Mouse (Mus musculus) liver, embryonic 12.5 days (tissue): ENCODE measurements around the gene Selenoi. TPM values are rescaled to one million over a fixed set of nuclear protein-coding genes. Genes with fewer than 3 reads are reported as not detected.
"Not testable (repeated sequence)": the region's sequence is repeated elsewhere in the genome, so short reads cannot be mapped to it uniquely, and the experiment has no call there.

Experiments used
- ATAC-seq: fragments of 200-750 bp; cut with Nextera tagmentation; 2 replicates; pipeline ENCODE4 v1.8.0; 2017; ENCODE audit warnings: moderate number of reproducible peaks, mild to moderate bottlenecking, moderate library complexity
- H3K27ac ChIP-seq: fragments of 300-500 bp; sonication (generic); 2 replicates; pipeline ENCODE4 v1.5.1; 2016; ENCODE audit warnings: mild to moderate bottlenecking
- H3K27me3 ChIP-seq: fragments of 300-500 bp; sonication (generic); replicated peaks from 2 replicates; pipeline ENCODE4 v1.6.1; 2016; ENCODE audit warnings: mild to moderate bottlenecking, moderate library complexity
- H3K36me3 ChIP-seq: fragments of 300-500 bp; sonication (generic); 2 replicates; pipeline ENCODE4 v1.6.1; 2016; ENCODE audit warnings: mild to moderate bottlenecking, moderate library complexity
- H3K4me1 ChIP-seq: fragments of 300-500 bp; sonication (generic); 2 replicates; pipeline ENCODE4 v1.6.1; 2016
- H3K4me2 ChIP-seq: fragments of 300-500 bp; sonication (generic); 2 replicates; pipeline ENCODE4 v1.6.1; 2016; ENCODE audit warnings: mild to moderate bottlenecking, moderate library complexity
- H3K4me3 ChIP-seq: fragments of 300-500 bp; sonication (generic); 2 replicates; pipeline ENCODE4 v1.5.1; 2016; ENCODE audit warnings: mild to moderate bottlenecking, moderate library complexity
- H3K9ac ChIP-seq: fragments of 300-500 bp; sonication (generic); 2 replicates; pipeline ENCODE4 v1.6.1; 2016; ENCODE audit warnings: mild to moderate bottlenecking, moderate library complexity
- H3K9me3 ChIP-seq: fragments of 300-500 bp; sonication (generic); replicated peaks from 2 replicates; pipeline ENCODE4 v1.6.1; 2016; ENCODE audit warnings: mild to moderate bottlenecking, moderate library complexity
- WGBS: fragments of 180-500 bp; shearing (Covaris S2); methylation state at CpG from one replicate; pipeline ENCODE4 v1.1.7; 2016; ENCODE audit not compliant: insufficient replicate concordance; 5-methylcytosine and 5-hydroxymethylcytosine counted together
- polyA plus RNA-seq: library from polyadenylated mRNA; unstranded; fragments of >200 nt; fragmentation: Nextera tagmentation; extraction: Ambion mirVana; gene quantifications from 2 replicates; pipeline ENCODE4 v1.2.1, GENCODE M21; 2016

Selenoi gene
- polyA plus RNA-seq, 1 experiment from 2014 or later: 22.0 TPM

GRCm38 (mm10) chr5:30210758-30211157 is 21.6 kb upstream of the Selenoi start:
- H3K4me1 ChIP-seq, H3K36me3 ChIP-seq, H3K4me2 ChIP-seq, ATAC-seq, H3K9me3 ChIP-seq, H3K9ac ChIP-seq, H3K27me3 ChIP-seq, H3K27ac ChIP-seq, H3K4me3 ChIP-seq: not testable (repeated sequence)
- 66% methylated on average over 5 of the region's 5 CpGs for WGBS

- Histone ChIP-seq H3K4me3 (no peak overlapping the region), H3K27me3 (peaks cover 13% of the 10 kb centered on the region), H3K27ac (no peak overlapping the region), H3K9me3 (no peaks in the 10 kb centered on the region), H3K4me1 (no peaks in the 10 kb centered on the region), H3K9ac (no peak overlapping the region), H3K36me3 (no peaks in the 10 kb centered on the region), H3K4me2 (no peak overlapping the region)
- ATAC-seq: no peak
- 4% methylated on average over 4 of the region's 4 CpGs for WGBS
These were observed 17.5 kb upstream of the Selenoi start for GRCm38 (mm10) chr5:30214889-30215288.

DNA sequence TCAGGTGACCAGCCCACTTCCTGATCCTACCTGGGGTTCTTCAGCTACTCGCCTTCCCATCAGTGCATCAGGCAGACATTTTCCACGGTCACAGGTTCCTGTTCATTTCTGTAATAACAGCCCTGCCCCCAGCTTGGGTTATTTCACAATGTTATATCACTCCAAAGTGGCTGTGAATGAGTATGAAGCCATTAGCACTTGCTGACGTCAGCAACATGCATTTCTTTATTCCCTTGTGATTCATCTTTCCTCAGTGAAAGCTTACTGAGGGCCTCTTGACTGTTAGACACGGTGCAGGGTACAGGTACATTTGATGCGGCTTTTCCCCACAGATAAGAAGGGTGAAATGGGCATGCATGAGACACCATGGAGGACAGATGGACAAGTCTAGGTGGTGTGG is 16.4 kb upstream of the Selenoi start:
- no peak overlapping the region for H3K27ac ChIP-seq
- 54% methylated on average over 5 of the region's 5 CpGs for whole genome bisulfite sequencing
- no peak overlapping the region for H3K4me2 ChIP-seq
- no peaks in the 10 kb centered on the region for H3K36me3 ChIP-seq
- no peak for ATAC-seq
- H3K4me3 ChIP-seq: no peak overlapping the region
- peaks cover 13% of the 10 kb centered on the region for H3K27me3 ChIP-seq
- H3K9ac ChIP-seq: no peak overlapping the region
- H3K4me1 ChIP-seq: no peaks in the 10 kb centered on the region
- no peaks in the 10 kb centered on the region for H3K9me3 ChIP-seq

DNA sequence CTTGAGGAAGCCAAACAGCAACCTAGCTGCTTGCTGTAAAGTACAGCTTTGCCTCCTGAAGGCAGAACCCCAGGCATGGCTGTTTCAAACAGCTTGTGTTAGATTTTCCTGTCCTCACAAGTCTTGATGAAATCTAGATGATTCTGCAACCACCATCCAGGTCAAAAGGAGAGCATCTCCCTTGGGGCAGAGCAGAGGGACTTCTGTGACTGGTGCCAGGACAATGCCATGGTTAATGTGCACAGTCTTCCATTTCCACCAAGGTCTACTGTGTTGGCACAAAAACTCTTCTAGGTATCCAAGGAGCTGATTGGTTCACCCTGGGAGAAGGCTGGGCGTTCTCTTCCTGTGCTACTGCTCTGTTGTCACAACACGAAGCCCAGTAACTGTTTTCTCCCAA is 12.7 kb upstream of the Selenoi start:
- Histone ChIP-seq H3K27me3 (peaks cover 13% of the 10 kb centered on the region), H3K27ac (no peak overlapping the region), H3K4me1 (no peaks in the 10 kb centered on the region), H3K9me3 (no peaks in the 10 kb centered on the region), H3K4me3 (no peak overlapping the region), H3K4me2 (no peak overlapping the region), H3K9ac (no peak overlapping the region), H3K36me3 (peaks cover 6% of the 10 kb centered on the region)
- ATAC-seq: no peak
- WGBS: 71% methylated on average over 2 of the region's 2 CpGs

- H3K4me1 ChIP-seq: no peaks in the 10 kb centered on the region
- H3K9me3 ChIP-seq: no peaks in the 10 kb centered on the region
- H3K4me3 ChIP-seq: no peak overlapping the region
- H3K9ac ChIP-seq: no peak overlapping the region
- no peak overlapping the region for H3K27ac ChIP-seq
- H3K4me2 ChIP-seq: no peak overlapping the region
- peaks cover 10% of the 10 kb centered on the region for H3K27me3 ChIP-seq
- 78% methylated on average over 8 of the region's 8 CpGs for WGBS
- no peak for ATAC-seq
- H3K36me3 ChIP-seq: peaks cover 6% of the 10 kb centered on the region
These were observed 11.7 kb upstream of the Selenoi start for GRCm38 (mm10) chr5:30220666-30221065.

GRCm38 (mm10) chr5:30222681-30223080 is 9.7 kb upstream of the Selenoi start:
- Histone ChIP-seq H3K36me3 (peaks cover 6% of the 10 kb centered on the region), H3K27ac (no peak overlapping the region), H3K4me2 (no peak overlapping the region), H3K4me3 (no peak overlapping the region), H3K9ac (no peak overlapping the region), H3K27me3 (no peaks in the 10 kb centered on the region), H3K9me3 (no peaks in the 10 kb centered on the region), H3K4me1 (no peaks in the 10 kb centered on the region)
- ATAC-seq: no peak
- 86% methylated on average over 8 of the region's 8 CpGs for WGBS

DNA sequence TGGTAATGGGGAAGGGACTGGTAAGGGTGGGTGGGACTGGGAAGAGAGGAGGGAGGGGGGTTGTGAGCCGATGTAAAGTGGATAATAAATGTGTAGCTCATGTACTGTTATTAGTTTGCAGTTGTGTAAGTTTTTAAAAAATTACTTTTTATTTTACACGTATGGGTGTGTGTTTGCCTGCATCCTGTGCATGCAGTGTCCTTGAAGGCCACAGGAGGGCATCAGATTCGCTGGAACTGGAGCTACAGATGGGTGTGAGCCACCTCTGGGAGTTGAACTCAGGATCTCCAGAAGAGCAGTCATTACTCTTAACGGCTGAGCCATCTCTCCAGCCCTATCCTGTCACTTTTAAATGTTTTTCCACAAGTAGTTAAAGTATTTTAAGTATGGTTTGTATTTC is 1.5 kb upstream of the Selenoi start:
- Histone ChIP-seq H3K4me1 (peaks cover 38% of the 10 kb centered on the region), H3K9me3 (no peaks in the 10 kb centered on the region; the same call in 1 of the 2 replicates), H3K27me3 (no peaks in the 10 kb centered on the region), H3K4me3 (no peak overlapping the region), H3K36me3 (peaks cover 11% of the 10 kb centered on the region), H3K9ac (no peak overlapping the region), H3K4me2 (no peak overlapping the region), H3K27ac (no peak overlapping the region)
- no peak for ATAC-seq
- WGBS: 65% methylated on average over 4 of the region's 4 CpGs

GRCm38 (mm10) chr5:30231891-30232270 is 500 bp upstream of the Selenoi start:
- Histone ChIP-seq H3K9ac (peak overlapping the region; percentile 70), H3K4me2 (peak overlapping the region; percentile 92), H3K4me3 (peak overlapping the region; percentile 86), H3K27ac (peak overlapping the region; percentile 71), H3K4me1 (peaks cover 46% of the 10 kb centered on the region), H3K36me3 (peaks cover 11% of the 10 kb centered on the region), H3K27me3 (no peaks in the 10 kb centered on the region), H3K9me3 (no peaks in the 10 kb centered on the region; the same call in 1 of the 2 replicates)
- 52% methylated on average over 16 of the region's 16 CpGs for WGBS
- no peak for ATAC-seq

- WGBS: 3% methylated on average over 15 of the region's 15 CpGs
- no peak for ATAC-seq
- Histone ChIP-seq H3K27me3 (no peaks in the 10 kb centered on the region), H3K27ac (peak overlapping the region; percentile 93), H3K36me3 (peaks cover 11% of the 10 kb centered on the region), H3K4me2 (peak overlapping the region; percentile 92), H3K4me3 (peak overlapping the region; percentile 86), H3K9ac (peak overlapping the region; percentile 91), H3K4me1 (peaks cover 56% of the 10 kb centered on the region), H3K9me3 (no peaks in the 10 kb centered on the region; the same call in 1 of the 2 replicates)
These were observed 661 bp downstream of the Selenoi start for GRCm38 (mm10) chr5:30233042-30233441.

DNA sequence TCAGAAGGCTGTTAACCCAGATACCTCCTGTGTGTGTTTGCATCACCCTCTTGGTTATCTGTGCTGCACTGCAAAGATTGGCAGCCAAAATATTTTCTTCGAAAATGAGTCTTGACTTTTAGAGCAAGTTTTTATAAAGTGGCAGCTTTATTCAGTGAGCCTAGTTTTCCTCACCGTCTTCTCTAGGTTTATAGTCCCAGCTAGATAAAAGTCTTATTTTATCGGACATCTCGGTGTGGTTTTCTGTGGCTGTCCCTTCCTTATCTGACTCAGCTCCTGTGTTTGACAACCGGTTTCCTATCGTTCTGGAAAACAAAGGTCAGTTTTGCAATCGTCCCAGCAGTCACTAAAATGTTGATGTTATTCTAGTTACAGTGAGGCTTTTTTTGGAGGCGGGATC is 1.6 kb downstream of the Selenoi start:
- Histone ChIP-seq H3K9me3 (no peaks in the 10 kb centered on the region; the same call in 1 of the 2 replicates), H3K4me2 (peak overlapping the region; percentile 92), H3K27me3 (no peaks in the 10 kb centered on the region), H3K4me3 (peak overlapping the region; percentile 86), H3K9ac (peak overlapping the region; percentile 91), H3K36me3 (peaks cover 18% of the 10 kb centered on the region), H3K4me1 (peaks cover 65% of the 10 kb centered on the region), H3K27ac (peak overlapping the region; percentile 93)
- ATAC-seq: no peak
- 8% methylated on average over 8 of the region's 8 CpGs for WGBS

DNA sequence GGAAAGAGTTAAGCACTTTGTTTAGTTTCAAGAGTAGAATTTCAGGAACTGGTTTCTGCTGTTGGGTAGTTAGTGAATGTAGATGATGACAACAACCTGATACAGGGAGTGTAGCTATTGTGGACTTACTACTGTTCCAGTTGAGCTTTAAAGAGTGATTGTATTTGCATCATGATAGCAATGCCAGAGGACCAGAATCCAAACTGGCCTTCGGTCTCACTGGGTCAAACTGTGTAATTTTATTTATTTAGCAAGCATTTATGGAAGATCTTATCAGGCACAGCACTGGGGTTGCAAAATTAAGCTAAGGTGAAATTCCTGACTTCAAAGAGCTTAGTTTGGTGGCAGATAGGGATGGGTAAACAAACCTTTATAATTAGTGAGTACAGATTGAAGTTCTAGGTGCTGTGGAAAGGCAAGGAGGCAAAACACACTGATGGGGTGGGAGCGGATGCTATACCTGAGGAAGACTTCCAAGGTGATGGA is 3.3 kb downstream of the Selenoi start:
- Histone ChIP-seq H3K9me3 (no peaks in the 10 kb centered on the region), H3K27ac (0 out of 2 replicates have a peak overlapping the region, but pooled peaks have one; percentile 93), H3K36me3 (peaks cover 10% of the 10 kb centered on the region; the same call in 1 of the 2 replicates), H3K4me1 (peaks cover 72% of the 10 kb centered on the region), H3K4me2 (peak overlapping the region; percentile 92), H3K4me3 (no peak overlapping the region), H3K27me3 (no peaks in the 10 kb centered on the region), H3K9ac (no peak overlapping the region)
- 81% methylated on average over 2 of the region's 2 CpGs for WGBS
- no peak for ATAC-seq

DNA sequence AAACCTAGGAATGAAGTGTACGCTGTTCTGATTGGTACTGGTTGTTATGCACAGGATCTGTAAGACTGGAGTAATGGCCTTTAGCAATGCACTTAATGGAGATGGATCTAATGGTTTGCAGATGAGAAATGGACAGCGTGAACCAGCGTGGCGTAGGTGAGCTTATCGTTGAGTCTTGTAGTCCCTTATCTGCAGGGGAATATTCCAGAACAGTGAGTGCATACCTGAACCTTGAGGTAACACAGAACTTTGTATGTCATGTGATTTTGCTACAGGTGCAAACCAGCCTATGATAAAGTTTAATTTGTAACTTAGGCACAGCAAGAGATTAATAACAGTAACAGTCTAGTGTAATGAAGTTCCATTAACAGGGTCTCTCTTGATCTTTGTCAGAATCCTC is 6.2 kb downstream of the Selenoi start:
- H3K27ac ChIP-seq: no peak overlapping the region
- peaks cover 82% of the 10 kb centered on the region for H3K4me1 ChIP-seq
- H3K4me3 ChIP-seq: no peak overlapping the region
- ATAC-seq: no peak
- no peak overlapping the region for H3K4me2 ChIP-seq
- peaks cover 7% of the 10 kb centered on the region; the same call in 1 of the 2 replicates for H3K36me3 ChIP-seq
- no peaks in the 10 kb centered on the region for H3K27me3 ChIP-seq
- 86% methylated on average over 5 of the region's 5 CpGs for WGBS
- H3K9me3 ChIP-seq: no peaks in the 10 kb centered on the region
- H3K9ac ChIP-seq: no peak overlapping the region

- peaks cover 7% of the 10 kb centered on the region; the same call in 1 of the 2 replicates for H3K36me3 ChIP-seq
- H3K4me2 ChIP-seq: no peak overlapping the region
- H3K27ac ChIP-seq: peak overlapping the region; percentile 49
- H3K27me3 ChIP-seq: no peaks in the 10 kb centered on the region
- H3K4me1 ChIP-seq: peaks cover 82% of the 10 kb centered on the region
- no peaks in the 10 kb centered on the region for H3K9me3 ChIP-seq
- WGBS: 48% methylated on average over 7 of the region's 7 CpGs
- H3K4me3 ChIP-seq: no peak overlapping the region
- no peak overlapping the region for H3K9ac ChIP-seq
- ATAC-seq: peak; percentile 54
These were observed 8.2 kb downstream of the Selenoi start for GRCm38 (mm10) chr5:30240552-30240951.
